Mouse (Mus musculus) brain, embryonic 14.5 days (tissue): ENCODE results near the gene Parp3.

Source experiments
- CTCF ChIP-seq: fragments of 200-500 bp; IDR thresholded peaks from 2 replicates; pipeline ENCODE4 v1.5.1; 2012; ENCODE audit warnings: inconsistent platforms, mild to moderate bottlenecking, moderate library complexity, borderline replicate concordance; ENCODE audit not compliant: insufficient read depth, insufficient read length; ENCODE audit errors: extremely low read depth
- POLR2A ChIP-seq: fragments of 200-500 bp; IDR thresholded peaks from 2 replicates; pipeline ENCODE4 v1.6.1; 2012; ENCODE audit warnings: mild to moderate bottlenecking, inconsistent platforms, borderline replicate concordance; ENCODE audit not compliant: poor library complexity, insufficient read depth, insufficient read length, severe bottlenecking; ENCODE audit errors: extremely low read depth

DNA sequence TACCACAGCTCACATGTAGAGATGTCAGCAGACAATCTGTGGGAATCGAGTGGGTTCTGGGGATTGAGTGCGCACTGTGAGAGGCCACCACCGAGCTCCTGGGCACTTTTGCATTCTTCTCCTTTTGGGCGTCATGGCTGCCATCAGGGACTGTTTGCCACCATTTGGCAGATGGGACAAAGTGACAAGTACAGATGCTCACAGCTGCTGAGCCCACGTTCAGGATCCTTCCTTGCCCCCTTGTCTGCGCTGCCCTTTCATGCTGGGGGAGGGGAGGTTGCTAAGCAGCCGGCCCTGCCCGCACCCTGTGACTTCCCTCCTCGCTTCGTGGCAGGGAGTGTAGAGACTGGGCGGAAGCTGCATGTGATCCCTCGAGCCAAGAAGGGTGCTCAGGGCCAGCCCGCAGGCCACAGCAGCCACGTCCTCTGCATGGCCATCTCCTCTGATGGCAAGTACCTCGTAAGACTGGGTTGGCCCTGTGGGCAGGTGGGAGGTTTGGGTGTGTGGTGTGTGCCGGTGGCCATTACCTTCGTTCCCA lies 5.9 kb upstream of the Parp3 start:
- TF ChIP-seq CTCF (no peak), POLR2A (no peak)
